Mouse (Mus musculus) thymus, adult 2 months (tissue): ENCODE data around the gene Rgs3. TPM values are rescaled to one million over a fixed set of nuclear protein-coding genes. Genes with fewer than 3 reads are reported as not detected.

Experiments used
- DNase-seq: peaks from one replicate; pipeline ENCODE4 v3.0.0; 2021
- H3K27ac ChIP-seq: fragments of 200-500 bp; 2 replicates; pipeline ENCODE4 v1.5.1; 2012; ENCODE audit warnings: low read length, control low read depth; ENCODE audit not compliant: control insufficient read depth, insufficient read depth
- H3K27me3 ChIP-seq: fragments of 200-500 bp; 2 replicates; pipeline ENCODE4 v1.6.1; 2012; ENCODE audit warnings: mild to moderate bottlenecking, low read length, moderate library complexity, mixed read lengths; ENCODE audit not compliant: control insufficient read depth, insufficient read depth
- H3K36me3 ChIP-seq: fragments of 200-500 bp; 2 replicates; pipeline ENCODE4 v1.6.1; 2012; ENCODE audit warnings: mild to moderate bottlenecking, low read length, moderate library complexity; ENCODE audit not compliant: control insufficient read depth, insufficient read depth
- H3K4me1 ChIP-seq: fragments of 200-500 bp; replicated peaks from 2 replicates; pipeline ENCODE4 v1.6.1; 2012; ENCODE audit warnings: low read length; ENCODE audit not compliant: control insufficient read depth, insufficient read depth
- H3K4me3 ChIP-seq: fragments of 200-500 bp; 2 replicates; pipeline ENCODE4 v1.5.1; 2012; ENCODE audit warnings: mild to moderate bottlenecking, low read length, control low read depth, moderate library complexity; ENCODE audit not compliant: control insufficient read depth, insufficient read depth
- CTCF ChIP-seq: fragments of 200-500 bp; IDR thresholded peaks from 2 replicates; pipeline ENCODE4 v1.5.1; 2012; ENCODE audit warnings: mild to moderate bottlenecking, control low read depth, low read length, moderate library complexity, borderline replicate concordance; ENCODE audit not compliant: control insufficient read depth, poor library complexity, insufficient read depth; ENCODE audit errors: extremely low read depth
- POLR2A ChIP-seq: fragments of 200-500 bp; IDR thresholded peaks from 2 replicates; pipeline ENCODE4 v1.6.1; 2012; ENCODE audit warnings: mild to moderate bottlenecking, low read length, control low read depth, moderate library complexity; ENCODE audit not compliant: control insufficient read depth, poor library complexity, insufficient read depth; ENCODE audit errors: extremely low read depth
- WGBS: fragments of 180-500 bp; shearing (Covaris S2); methylation state at CpG from one replicate; pipeline ENCODE4 v1.1.7; 2018; 5-methylcytosine and 5-hydroxymethylcytosine counted together
- polyA plus RNA-seq: library from polyadenylated mRNA; depleted of rRNA; stranded (reverse); fragments of >200 nt; gene quantifications from 2 replicates; pipeline ENCODE4 v1.2.3, GENCODE M21; 2012

The Rgs3 gene
- polyA plus RNA-seq, 1 experiment = 81.3 TPM

DNA sequence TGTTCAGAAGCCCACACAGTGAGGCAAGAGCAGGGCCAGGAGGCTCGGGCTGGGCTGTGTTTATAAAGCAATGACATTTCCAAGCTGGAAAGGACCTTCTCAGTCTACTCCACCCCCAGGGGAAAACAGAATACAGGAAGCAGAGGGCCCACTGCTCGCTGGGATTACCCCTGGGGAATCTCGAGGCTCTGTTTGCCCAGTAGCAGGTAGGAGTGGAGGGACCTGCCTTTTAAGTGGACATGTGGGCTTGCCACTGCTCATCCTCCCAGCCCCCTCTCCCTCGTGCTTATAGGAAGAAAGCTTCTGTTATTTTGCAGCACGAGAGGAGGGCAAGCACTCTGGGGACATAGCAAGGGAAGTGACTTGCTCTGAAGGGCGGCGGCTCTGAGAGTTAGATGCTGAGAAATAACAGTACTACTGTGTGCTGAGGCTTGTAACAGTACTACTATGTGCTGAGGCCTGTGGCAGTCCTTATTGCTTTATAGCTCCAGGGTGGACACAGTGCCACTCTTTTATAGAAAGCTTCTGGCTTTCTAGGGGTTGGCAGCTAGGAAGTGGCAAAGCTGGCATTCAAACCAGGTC lies 91.6 kb downstream of the Rgs3 start:
- no peaks in the 10 kb centered on the region for H3K27me3 ChIP-seq

DNA sequence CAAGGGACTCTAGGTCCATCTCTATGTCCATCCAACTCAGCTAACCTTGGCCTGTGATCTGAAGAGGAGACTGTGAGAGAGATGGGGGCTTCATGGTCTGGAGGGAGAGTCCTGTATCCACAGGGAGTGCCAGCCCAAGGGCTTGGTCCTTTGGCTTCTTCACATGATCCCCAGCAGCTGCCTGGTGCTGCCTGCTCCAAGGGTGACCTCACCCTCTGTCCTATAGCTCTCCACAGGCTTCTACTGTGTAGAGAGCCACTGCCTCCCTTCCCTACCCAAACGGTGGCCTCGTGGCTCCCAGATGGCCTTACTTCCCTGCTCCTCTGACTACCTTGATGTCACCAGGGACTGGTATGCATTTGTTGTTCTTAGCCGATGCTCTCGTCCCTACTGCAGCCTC lies 92.6 kb downstream of the Rgs3 start:
- Histone ChIP-seq H3K4me3 (no peak overlapping the region), H3K4me1 (no peaks in the 10 kb centered on the region), H3K27ac (no peak overlapping the region), H3K27me3 (no peaks in the 10 kb centered on the region), H3K36me3 (no peaks in the 10 kb centered on the region)
- no peak for DNase-seq
- no peak for TF ChIP-seq POLR2A
- no peak for TF ChIP-seq CTCF
- 93% methylated on average over 4 of the region's 4 CpGs for WGBS

More for the DNA sequence above, 91.6 kb downstream of the Rgs3 start:
- no peak for TF ChIP-seq POLR2A
- no peak for TF ChIP-seq CTCF
- no peak overlapping the region for H3K4me3 ChIP-seq
- H3K36me3 ChIP-seq = no peaks in the 10 kb centered on the region
- H3K27ac ChIP-seq = no peak overlapping the region
- no peak for DNase-seq
- no peaks in the 10 kb centered on the region for H3K4me1 ChIP-seq
- WGBS = 83% methylated on average over 7 of the region's 7 CpGs

DNA sequence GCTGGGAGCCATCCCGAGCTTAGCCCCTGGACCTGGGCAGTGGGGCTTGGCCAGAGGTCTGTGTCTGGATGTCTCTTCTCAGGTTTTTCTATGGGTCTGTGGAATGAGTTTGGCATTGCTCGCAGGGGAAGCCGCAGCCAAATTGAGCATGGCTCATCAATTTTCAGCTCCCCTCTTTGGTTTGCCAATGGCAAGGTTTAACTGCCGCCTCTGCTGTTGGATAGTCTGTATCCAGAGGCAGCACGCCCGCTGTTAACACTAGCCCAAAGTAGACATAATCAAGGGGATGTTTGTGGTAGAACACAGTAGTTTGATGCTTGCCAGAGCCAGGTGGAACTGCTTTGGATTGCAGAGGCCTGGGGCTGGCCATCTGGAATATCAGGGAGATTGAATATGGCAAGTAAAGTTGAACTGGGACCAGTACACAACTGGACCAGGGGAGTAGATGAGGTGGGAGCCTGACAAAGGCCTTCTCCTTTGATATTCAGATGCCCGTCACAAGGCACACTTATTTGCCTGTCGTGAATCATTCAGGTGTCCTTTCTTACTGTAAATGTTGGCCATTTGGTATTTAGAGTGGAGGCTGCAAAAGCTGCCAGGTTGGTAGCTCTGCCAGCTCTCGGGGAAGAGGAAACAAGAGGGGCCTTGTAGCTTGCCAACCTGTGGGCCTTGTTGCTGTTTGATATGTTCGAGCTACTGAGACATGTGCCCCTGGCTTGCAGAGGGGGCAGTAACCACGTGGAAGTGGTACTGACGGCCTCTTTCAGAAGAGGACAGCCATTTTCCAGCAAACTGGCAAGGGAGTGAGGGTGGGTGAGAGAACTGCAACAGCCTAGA lies 93.5 kb downstream of the Rgs3 start:
- no peak for TF ChIP-seq CTCF
- TF ChIP-seq POLR2A = no peak
- no peak for DNase-seq
- H3K36me3 ChIP-seq = no peaks in the 10 kb centered on the region
- H3K4me1 ChIP-seq = no peaks in the 10 kb centered on the region
- no peak overlapping the region for H3K27ac ChIP-seq
- no peak overlapping the region for H3K4me3 ChIP-seq
- no peaks in the 10 kb centered on the region for H3K27me3 ChIP-seq
- 87% methylated on average over 12 of the region's 12 CpGs for WGBS

- Histone ChIP-seq H3K4me1 (no peaks in the 10 kb centered on the region), H3K27me3 (no peaks in the 10 kb centered on the region), H3K36me3 (no peaks in the 10 kb centered on the region), H3K4me3 (no peak overlapping the region), H3K27ac (no peak overlapping the region)
- TF ChIP-seq POLR2A (no peak), CTCF (no peak)
- no peak for DNase-seq
- WGBS = 90% methylated on average over 5 of the region's 5 CpGs
Observed at GRCm38 (mm10) chr4:62653922-62654661, 94.4 kb downstream of the Rgs3 start.

DNA sequence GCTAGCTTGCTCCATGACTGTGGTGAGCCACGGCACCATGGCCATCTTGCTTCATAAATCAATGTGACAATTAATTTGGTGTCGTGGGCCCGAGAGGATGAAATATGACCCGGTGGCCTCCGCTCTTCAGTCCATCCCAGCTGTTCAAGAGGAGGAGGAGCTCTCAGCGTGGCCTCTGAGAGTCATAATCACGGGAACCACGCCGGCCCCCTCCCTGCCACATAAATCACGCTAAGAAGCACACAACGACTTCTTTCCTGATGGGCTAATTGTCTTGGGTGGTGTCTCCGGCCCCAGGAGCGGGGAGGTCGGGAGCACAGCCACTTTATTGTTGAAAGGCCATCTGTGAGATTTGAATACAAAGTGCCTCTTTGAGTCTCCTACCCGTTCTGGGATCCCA lies 99.6 kb downstream of the Rgs3 start:
- Histone ChIP-seq H3K27ac (no peak overlapping the region), H3K36me3 (no peaks in the 10 kb centered on the region), H3K27me3 (no peaks in the 10 kb centered on the region), H3K4me1 (peaks cover 33% of the 10 kb centered on the region), H3K4me3 (no peak overlapping the region)
- TF ChIP-seq POLR2A (no peak), CTCF (no peak)
- 88% methylated on average over 15 of the region's 15 CpGs for WGBS
- DNase-seq = no peak

DNA sequence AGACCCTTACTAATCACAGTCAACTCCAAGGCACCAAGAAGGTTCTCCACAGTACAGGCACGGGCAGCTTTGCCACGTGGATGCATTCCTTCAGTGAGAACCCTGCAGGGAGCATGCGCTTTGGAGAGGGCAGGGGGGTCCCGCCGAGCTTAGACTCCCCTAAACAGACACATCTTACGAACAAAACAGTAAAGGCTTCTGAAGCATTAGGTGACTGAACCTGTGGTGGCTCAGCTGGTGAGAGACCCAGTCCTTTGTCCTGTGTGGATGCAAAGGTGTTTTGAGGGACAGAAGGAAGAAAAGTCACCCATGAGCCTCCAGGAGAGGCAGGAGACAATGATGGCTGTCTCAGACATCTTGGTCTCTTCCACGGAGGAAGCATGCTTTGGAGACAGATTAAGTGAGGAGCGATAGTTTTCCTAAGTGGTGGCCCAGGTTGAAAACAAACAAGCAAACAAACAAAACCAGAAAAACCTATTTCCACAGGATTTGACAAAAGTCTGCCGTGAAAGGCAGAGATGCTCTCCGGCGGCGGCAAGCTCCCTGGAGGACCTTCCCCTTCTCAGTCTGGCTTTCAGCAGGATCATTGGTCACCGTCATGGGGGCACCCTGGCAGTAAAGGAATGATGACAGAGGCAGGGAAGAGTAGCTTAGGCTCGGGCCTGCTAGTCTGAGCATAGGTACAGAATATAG lies 100.4 kb downstream of the Rgs3 start:
- H3K27me3 ChIP-seq = no peaks in the 10 kb centered on the region

More for the DNA sequence above, 100.4 kb downstream of the Rgs3 start:
- H3K4me1 ChIP-seq = peaks cover 33% of the 10 kb centered on the region
- H3K36me3 ChIP-seq = no peaks in the 10 kb centered on the region
- H3K4me3 ChIP-seq = no peak overlapping the region
- no peak for DNase-seq
- WGBS = 94% methylated on average over 14 of the region's 14 CpGs
- no peak for TF ChIP-seq POLR2A
- no peak for TF ChIP-seq CTCF
- no peak overlapping the region for H3K27ac ChIP-seq
